Mouse (Mus musculus) ovary, adult 10 weeks (tissue): Measurements from ENCODE around the gene Iqcb1. TPM values are rescaled to one million over a fixed set of nuclear protein-coding genes. Genes with fewer than 3 reads are reported as not detected.

Source experiments
- polyA plus RNA-seq: library from polyadenylated mRNA; stranded (reverse); fragments of 350-450 nt; fragmentation: Illumina TruSeq; extraction: RNeasy Lipid Tissue Mini Kit (QIAGEN cat#74804); gene quantifications from one replicate; pipeline ENCODE4 v1.2.3, GENCODE M21; 2014

Iqcb1 gene
- 86.2 TPM for polyA plus RNA-seq

GRCm38 (mm10) chr16:36828054-36828786 is at the start of gene Iqcb1:
Iqcb1 (plus strand) TSS chr16:36828385.

DNA sequence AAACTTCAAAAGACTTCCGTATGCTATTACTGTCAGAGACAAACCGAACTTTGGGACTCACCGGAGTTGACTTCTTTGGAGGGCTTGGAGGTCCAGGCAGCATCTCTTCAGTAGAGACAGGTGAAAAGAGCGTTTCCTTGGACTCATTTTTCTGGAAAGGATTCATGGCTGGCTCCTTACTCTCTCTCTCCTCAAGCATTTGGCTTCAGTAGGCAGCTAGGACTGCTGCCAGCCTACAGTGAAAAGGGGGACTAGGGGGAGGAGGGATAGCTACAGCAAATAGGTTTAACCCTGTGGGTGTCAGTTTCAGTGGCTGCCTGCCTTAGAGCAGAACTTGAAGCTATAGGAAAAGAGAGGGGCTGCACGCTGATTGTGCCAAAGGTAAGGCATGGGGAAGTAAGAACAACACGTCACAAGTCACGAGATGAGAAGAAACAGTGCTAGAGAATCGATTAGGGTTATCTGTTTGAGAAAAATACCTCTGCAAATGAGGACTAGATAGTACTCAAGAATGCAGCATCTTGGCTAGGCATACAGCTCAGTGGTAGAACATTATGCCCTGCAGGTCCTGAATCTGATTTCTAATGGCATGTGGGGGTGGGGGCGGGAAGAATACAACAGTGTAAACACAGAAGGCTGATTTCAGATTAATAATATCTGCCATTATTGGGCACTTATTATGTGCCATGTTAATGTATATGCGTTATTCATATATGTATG is 43.4 kb upstream of the Iqcb1 start, which contains the start of gene Slc15a2:
Gene Slc15a2, minus strand, starts transcription at position 369 of the 720 bp plus-strand sequence.

DNA sequence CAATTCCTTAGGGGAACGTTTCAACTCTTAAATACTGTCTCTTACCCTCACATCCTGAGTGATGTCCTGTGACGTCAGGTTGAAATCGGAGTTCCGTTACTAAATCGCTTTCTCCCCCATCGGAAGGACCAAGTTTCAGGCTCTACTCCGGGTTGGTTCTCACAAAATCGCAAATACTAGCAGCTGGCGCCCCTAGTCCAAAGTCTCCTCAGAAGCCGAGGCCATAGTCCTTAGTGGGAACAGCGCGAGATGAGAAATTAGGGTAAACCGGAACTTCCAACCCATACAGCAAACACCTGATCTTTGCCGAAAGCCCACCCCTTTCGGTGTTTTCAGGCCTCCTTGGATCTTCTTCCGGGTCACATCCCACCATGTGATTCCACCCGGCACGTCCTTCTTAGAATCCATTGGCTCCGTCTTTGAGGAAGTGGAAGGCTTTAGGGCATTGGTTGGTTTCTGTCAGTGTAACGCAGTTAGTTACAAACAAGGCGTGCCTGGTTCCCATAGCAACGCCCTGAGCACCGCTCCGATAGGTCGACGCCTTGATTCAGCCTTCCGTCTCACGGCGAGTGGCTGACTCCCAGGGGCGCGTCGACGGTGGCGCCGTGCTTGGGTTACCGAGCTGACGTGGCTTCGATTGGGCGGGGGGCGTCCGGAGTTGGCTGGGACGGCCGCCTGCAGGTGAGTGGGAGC is 46.5 kb downstream of the Iqcb1 start, which contains the start of the genes Eaf2 and Golgb1:
Gene Eaf2, minus strand, starts transcription at position 421 of the 693 bp plus-strand sequence.
Gene Golgb1, plus strand, starts transcription at position 558 of the 693 bp plus-strand sequence.

Other genes with a start within 250 kb of the Iqcb1 start
- 6.7 TPM for gene Cd86, start 162.3 kb upstream of the Iqcb1 start, polyA plus RNA-seq
- gene Ildr1, start 134.4 kb upstream of the Iqcb1 start, polyA plus RNA-seq = 4.7 TPM
- 18.3 TPM for gene Slc15a2, start 43.4 kb upstream of the Iqcb1 start, polyA plus RNA-seq
- 1.1 TPM for gene Eaf2, start 46.6 kb downstream of the Iqcb1 start, polyA plus RNA-seq
- 43.7 TPM for gene Golgb1, start 46.8 kb downstream of the Iqcb1 start, polyA plus RNA-seq
- 0.74 TPM for gene Hcls1, start 106.6 kb downstream of the Iqcb1 start, polyA plus RNA-seq
- gene Fbxo40, start 162.1 kb downstream of the Iqcb1 start, polyA plus RNA-seq = 1.2 TPM
- 4.7 TPM for gene Polq, start 183.4 kb downstream of the Iqcb1 start, polyA plus RNA-seq